Mouse (Mus musculus): ENCODE data around the gene Tnfrsf9.

GRCm38 (mm10) chr4:150868161-150868560 lies 46.2 kb upstream of the Tnfrsf9 start:
- TF ChIP-seq CTCF (IDR thresholded peaks at IDR 0.05; ENCODE audit: low read depth, low read length): no peak
- no peak for TF ChIP-seq POLR2A (IDR thresholded peaks at IDR 0.05; ENCODE audit: borderline replicate concordance, low read depth, low read length)

All from bone marrow macrophage, adult 2 months (primary cell).